Mouse (Mus musculus): ENCODE results near the gene Il1r1. TPM values are rescaled to one million over a fixed set of nuclear protein-coding genes. Genes with fewer than 3 reads are reported as not detected.

Il1r1 gene
- total and polyA plus RNA-seq, 3 experiments, result 1.4 to 3.1 TPM; not detected in 1

- Histone ChIP-seq H3K27me3 (ENCODE audit: control insufficient read depth in 1 of 2, insufficient read depth in 2 of 2, low read length in 2 of 2) (no peaks in the 10 kb centered on the region; a peak in 2 of 4 replicates), H3K4me3 (ENCODE audit: control insufficient read depth in 1 of 2, insufficient read depth in 1 of 2, low read depth in 2 of 2, low read length in 2 of 2) (no peak overlapping the region), H3K27ac (ENCODE audit: control insufficient read depth, low read depth, low read length) (no peak overlapping the region), H3K36me3 (ENCODE audit: control insufficient read depth in 1 of 2, insufficient read depth in 2 of 2, low read length in 2 of 2) (no peaks in the 10 kb centered on the region), H3K9me3 (replicated peaks; ENCODE audit: insufficient read depth, low read length) (no peaks in the 10 kb centered on the region), H3K4me1 (ENCODE audit: control insufficient read depth in 1 of 2, insufficient read depth in 2 of 2, low read length in 2 of 2) (no peaks in the 10 kb centered on the region), H3K79me2 (ENCODE audit: control insufficient read depth, insufficient read depth, low read length, poor library complexity) (no peaks in the 10 kb centered on the region), H3K9ac (ENCODE audit: control insufficient read depth, low read depth, low read length, poor library complexity, severe bottlenecking) (no peak overlapping the region)
- DNase-seq (ENCODE audit: low read depth, low spot score), result no peak
- no peak for TF ChIP-seq SIN3A (IDR thresholded peaks at IDR 0.05; ENCODE audit: low read length)
- TF ChIP-seq HCFC1 (IDR thresholded peaks at IDR 0.05; ENCODE audit: low read depth, low read length), result no peak
- TF ChIP-seq RAD21 (IDR thresholded peaks at IDR 0.05; ENCODE audit: low read depth, low read length), result no peak
- TF ChIP-seq MAX (IDR thresholded peaks at IDR 0.05; ENCODE audit: low read length), result no peak
- TF ChIP-seq GABPA (IDR thresholded peaks at IDR 0.05; ENCODE audit: low read depth, low read length), result no peak
- no peak for TF ChIP-seq BHLHE40 (IDR thresholded peaks at IDR 0.05; ENCODE audit: borderline replicate concordance, low read depth, low read length)
- TF ChIP-seq NRF1 (IDR thresholded peaks at IDR 0.05; ENCODE audit: insufficient read depth, low read depth, low read length, poor library complexity, severe bottlenecking), result no peak
- TF ChIP-seq ZKSCAN1 (IDR thresholded peaks at IDR 0.05; ENCODE audit: low read depth, low read length), result no peak
- no peak for TF ChIP-seq USF2 (IDR thresholded peaks at IDR 0.05; ENCODE audit: borderline replicate concordance in 1 of 2, insufficient read depth in 1 of 2, low read depth in 1 of 2, low read length in 2 of 2)
These were observed 41.5 kb upstream of the Il1r1 start for GRCm38 (mm10) chr1:40183410-40183809.

GRCm38 (mm10) chr1:40187961-40188360, 36.9 kb upstream of the Il1r1 start:
- Histone ChIP-seq H3K4me1 (ENCODE audit: control insufficient read depth in 1 of 2, insufficient read depth in 2 of 2, low read length in 2 of 2) (no peaks in the 10 kb centered on the region), H3K27me3 (ENCODE audit: control insufficient read depth in 1 of 2, insufficient read depth in 2 of 2, low read length in 2 of 2) (no peaks in the 10 kb centered on the region; a peak in 1 of 4 replicates), H3K4me3 (ENCODE audit: control insufficient read depth in 1 of 2, insufficient read depth in 1 of 2, low read depth in 2 of 2, low read length in 2 of 2) (no peak overlapping the region), H3K36me3 (ENCODE audit: control insufficient read depth in 1 of 2, insufficient read depth in 2 of 2, low read length in 2 of 2) (no peaks in the 10 kb centered on the region), H3K79me2 (ENCODE audit: control insufficient read depth, insufficient read depth, low read length, poor library complexity) (no peaks in the 10 kb centered on the region), H3K9me3 (replicated peaks; ENCODE audit: insufficient read depth, low read length) (no peaks in the 10 kb centered on the region), H3K9ac (ENCODE audit: control insufficient read depth, low read depth, low read length, poor library complexity, severe bottlenecking) (no peak overlapping the region), H3K27ac (ENCODE audit: control insufficient read depth, low read depth, low read length) (no peak overlapping the region)
- DNase-seq (ENCODE audit: low read depth, low spot score), result no peak
- TF ChIP-seq HCFC1 (IDR thresholded peaks at IDR 0.05; ENCODE audit: low read depth, low read length) (no peak), GABPA (IDR thresholded peaks at IDR 0.05; ENCODE audit: low read depth, low read length) (no peak), MYB (IDR thresholded peaks at IDR 0.05; ENCODE audit: low read depth, low read length) (no peak), ZKSCAN1 (IDR thresholded peaks at IDR 0.05; ENCODE audit: low read depth, low read length) (no peak)

GRCm38 (mm10) chr1:40190025-40190424, 34.9 kb upstream of the Il1r1 start:
- H3K79me2 ChIP-seq (ENCODE audit: control insufficient read depth, insufficient read depth, low read length, poor library complexity), result no peaks in the 10 kb centered on the region
- no peak overlapping the region for H3K9ac ChIP-seq (ENCODE audit: control insufficient read depth, low read depth, low read length, poor library complexity, severe bottlenecking)
- no peaks in the 10 kb centered on the region for H3K4me1 ChIP-seq (ENCODE audit: control insufficient read depth in 1 of 2, insufficient read depth in 2 of 2, low read length in 2 of 2)
- TF ChIP-seq JUND (IDR thresholded peaks at IDR 0.05; ENCODE audit: low read depth, low read length) (no peak), ELF1 (IDR thresholded peaks at IDR 0.05; ENCODE audit: low read depth, low read length) (no peak), ZC3H11A (IDR thresholded peaks at IDR 0.05; ENCODE audit: low read depth, low read length) (no peak), SMC3 (IDR thresholded peaks at IDR 0.05; ENCODE audit: low read depth, low read length) (no peak), MAFK (IDR thresholded peaks at IDR 0.05; ENCODE audit: borderline replicate concordance, low read depth, low read length) (no peak), ZKSCAN1 (IDR thresholded peaks at IDR 0.05; ENCODE audit: low read depth, low read length) (no peak), MAX (IDR thresholded peaks at IDR 0.05; ENCODE audit: low read length) (no peak), CTCF (IDR thresholded peaks at IDR 0.05 in 2 of 3, conservative IDR thresholded peaks at IDR 0.05 in 1 of 3; ENCODE audit: control insufficient read depth in 1 of 3, insufficient read depth in 1 of 3, low read depth in 2 of 3, low read length in 3 of 3, poor library complexity in 1 of 3, severe bottlenecking in 1 of 3) (no peak), GATA1 (IDR thresholded peaks at IDR 0.05; ENCODE audit: low read depth, low read length) (no peak), ETS1 (IDR thresholded peaks at IDR 0.05; ENCODE audit: low read depth, low read length) (no peak), MYB (IDR thresholded peaks at IDR 0.05; ENCODE audit: low read depth, low read length) (no peak), GABPA (IDR thresholded peaks at IDR 0.05; ENCODE audit: low read depth, low read length) (no peak), POLR2AphosphoS5 (IDR thresholded peaks at IDR 0.05; ENCODE audit: borderline replicate concordance, low read depth, low read length) (no peak), USF2 (IDR thresholded peaks at IDR 0.05; ENCODE audit: borderline replicate concordance in 1 of 2, insufficient read depth in 1 of 2, low read depth in 1 of 2, low read length in 2 of 2) (no peak), NELFE (IDR thresholded peaks at IDR 0.05; ENCODE audit: low read depth, low read length) (no peak), HCFC1 (IDR thresholded peaks at IDR 0.05; ENCODE audit: low read depth, low read length) (no peak), E2F4 (IDR thresholded peaks at IDR 0.05; ENCODE audit: borderline replicate concordance, low read depth, low read length) (no peak)
- H3K4me3 ChIP-seq (ENCODE audit: control insufficient read depth in 1 of 2, insufficient read depth in 1 of 2, low read depth in 2 of 2, low read length in 2 of 2), result no peak overlapping the region
- H3K27me3 ChIP-seq (ENCODE audit: control insufficient read depth in 1 of 2, insufficient read depth in 2 of 2, low read length in 2 of 2), result no peaks in the 10 kb centered on the region; a peak in 1 of 4 replicates
- DNase-seq (ENCODE audit: low read depth, low spot score), result no peak
- no peaks in the 10 kb centered on the region for H3K9me3 ChIP-seq (replicated peaks; ENCODE audit: insufficient read depth, low read length)
- no peaks in the 10 kb centered on the region for H3K36me3 ChIP-seq (ENCODE audit: control insufficient read depth in 1 of 2, insufficient read depth in 2 of 2, low read length in 2 of 2)
- no peak overlapping the region for H3K27ac ChIP-seq (ENCODE audit: control insufficient read depth, low read depth, low read length)

All from MEL (cell line).